Mouse (Mus musculus) layer of hippocampus, adult 9-10 months (tissue): ENCODE results near the gene Stard3nl.
A peak's percentile ranks its signal among the peaks of the same experiment; 100 is the strongest.
"Not testable (repeated sequence)": the region's sequence is repeated elsewhere in the genome, so short reads cannot be mapped to it uniquely, and the experiment has no call there.

Experiments used
- DNase-seq: peaks from one replicate; pipeline ENCODE4 v3.0.0; 2022; ENCODE audit warnings: low spot score

Stard3nl gene

GRCm38 (mm10) chr13:19385226-19385625 is 10.4 kb downstream of the Stard3nl start:
- DNase-seq: no peak

GRCm38 (mm10) chr13:19381112-19381828 is 14.3 kb downstream of the Stard3nl start:
- DNase-seq: no peak

- no peak for DNase-seq
Measured at GRCm38 (mm10) chr13:19379313-19379712, 16.3 kb downstream of the Stard3nl start.

DNA sequence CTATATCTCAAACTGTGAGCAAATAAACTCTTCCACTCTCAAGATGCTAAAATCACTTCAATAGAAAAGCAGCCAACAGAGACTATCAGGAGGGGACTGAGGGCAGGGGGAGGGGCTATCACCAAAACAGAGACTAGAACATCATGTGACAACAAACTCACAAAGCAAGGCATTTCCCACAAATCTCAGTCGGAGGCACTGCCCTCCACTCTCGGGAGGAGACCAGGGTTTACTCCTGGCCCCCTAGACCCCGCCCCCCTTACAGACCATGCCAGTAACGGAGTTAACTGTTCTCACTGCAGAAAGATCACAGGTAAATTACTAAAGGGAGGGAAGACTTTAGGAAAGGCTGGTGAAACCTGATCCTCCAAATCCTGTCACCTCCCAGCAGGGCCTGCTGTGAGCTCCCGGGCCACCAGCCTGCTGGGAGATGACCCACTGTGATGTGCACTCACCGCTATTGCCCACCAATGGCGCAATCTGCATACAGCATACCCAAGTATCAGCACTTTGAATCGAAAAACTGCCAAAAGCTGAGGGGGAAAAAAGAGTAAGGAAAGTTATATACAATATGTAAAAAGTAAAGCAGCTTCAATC is 23.4 kb downstream of the Stard3nl start:
- DNase-seq: no peak

- no peak for DNase-seq
Measured at GRCm38 (mm10) chr13:19368817-19369216, 26.8 kb downstream of the Stard3nl start.

DNA sequence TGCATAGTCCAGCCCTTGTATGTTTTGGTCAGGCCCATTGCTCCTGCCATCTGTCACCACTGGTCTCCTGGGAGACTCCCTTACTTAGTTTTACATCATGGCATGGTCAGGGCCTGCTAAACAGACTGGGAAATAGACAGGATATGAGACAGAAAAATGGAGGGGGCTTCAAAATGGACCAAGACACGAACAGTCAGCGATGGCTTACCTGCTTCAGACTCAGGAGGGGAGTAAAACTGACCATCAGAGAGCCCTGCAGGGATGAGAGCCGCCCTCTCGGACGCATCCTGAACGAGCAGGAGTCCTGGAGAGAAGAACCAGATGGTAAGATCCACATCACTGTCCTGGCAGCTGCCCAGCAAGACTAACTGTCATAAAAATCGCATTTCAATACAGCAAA is 28.1 kb downstream of the Stard3nl start:
- DNase-seq: no peak

DNA sequence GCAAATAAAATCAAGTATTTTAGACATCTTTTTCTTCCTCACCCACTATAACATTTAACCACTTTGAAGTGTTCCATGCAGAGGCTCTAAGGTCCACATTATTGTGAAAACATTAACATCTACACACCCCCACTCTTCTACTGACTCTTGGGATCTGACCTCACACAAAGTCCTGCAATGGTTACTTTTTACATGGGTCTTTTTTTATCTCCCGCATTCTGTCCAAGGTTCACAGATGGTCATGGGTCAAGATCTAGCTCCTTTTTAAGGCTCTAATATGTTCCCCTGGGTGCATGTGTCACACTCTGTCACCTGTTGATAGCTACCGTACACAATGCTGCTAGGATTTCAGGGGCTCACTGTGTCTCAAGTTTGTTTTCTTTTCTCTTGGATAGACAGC is 28.7 kb downstream of the Stard3nl start:
- DNase-seq: no peak

GRCm38 (mm10) chr13:19365596-19365995 is 30.0 kb downstream of the Stard3nl start:
- peak; percentile 59 for DNase-seq

GRCm38 (mm10) chr13:19364245-19364772 is 31.3 kb downstream of the Stard3nl start:
- DNase-seq: peak; percentile 67

DNA sequence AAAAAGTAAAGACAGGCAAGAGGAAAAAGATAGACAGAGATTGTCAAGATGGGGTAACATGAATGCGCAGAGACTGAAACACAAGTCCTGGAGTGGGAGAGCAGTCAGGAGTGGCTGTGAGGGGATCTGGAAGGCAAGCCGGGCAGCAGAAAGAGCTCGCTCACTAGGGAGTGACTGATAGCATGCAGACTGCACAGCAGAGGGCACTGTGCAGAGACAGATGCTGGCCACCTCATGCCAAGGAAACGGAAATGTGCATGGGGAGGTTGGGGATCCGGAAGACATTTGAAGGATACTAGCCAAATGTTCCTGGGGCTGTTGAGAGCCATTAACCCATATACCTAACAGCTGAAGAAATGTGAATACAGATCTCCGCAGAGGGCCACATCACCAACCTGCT is 33.2 kb downstream of the Stard3nl start:
- no peak for DNase-seq

- no peak for DNase-seq
Measured at GRCm38 (mm10) chr13:19358027-19358426, 37.6 kb downstream of the Stard3nl start.

- DNase-seq: no peak
Measured at GRCm38 (mm10) chr13:19357301-19357700, 38.3 kb downstream of the Stard3nl start.

DNA sequence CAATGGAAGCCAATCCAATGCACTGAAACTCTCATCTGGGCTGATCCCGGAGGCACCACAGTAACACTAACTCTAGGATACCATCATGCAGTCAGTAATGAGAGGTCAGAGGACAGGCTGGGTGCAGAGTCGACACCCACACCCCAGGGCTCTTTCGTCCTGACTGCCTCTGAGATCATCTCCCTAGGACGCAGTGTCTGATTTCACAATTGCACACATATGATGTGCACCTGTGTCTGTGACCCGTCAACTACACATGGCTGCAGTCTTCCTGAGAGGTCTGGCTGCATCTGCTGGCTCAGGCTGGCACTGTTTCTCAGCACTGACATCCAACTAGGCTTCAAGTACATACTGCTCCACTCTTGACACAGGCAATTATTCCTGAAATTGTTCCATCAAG is 38.9 kb downstream of the Stard3nl start:
- no peak for DNase-seq

DNA sequence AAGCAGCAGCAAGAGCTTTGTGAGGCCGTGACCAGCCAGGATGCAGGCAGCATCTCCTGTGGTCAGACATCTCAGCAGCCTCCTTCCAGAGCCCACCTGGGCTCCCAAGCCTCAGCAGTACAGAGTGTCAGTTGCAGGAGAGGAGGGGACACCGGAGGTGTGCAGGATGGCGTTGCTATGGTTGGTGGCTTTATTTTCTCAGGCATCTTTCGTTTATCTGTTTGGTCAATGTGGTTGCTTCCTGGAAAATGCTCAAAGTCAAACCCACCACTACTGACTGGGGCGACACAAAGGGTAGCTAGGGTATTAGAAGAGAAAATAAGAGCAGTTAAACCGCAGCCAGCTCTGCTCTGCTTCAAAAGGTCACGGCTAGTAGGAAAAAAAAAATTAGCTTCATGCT is 39.5 kb downstream of the Stard3nl start:
- DNase-seq: no peak

GRCm38 (mm10) chr13:19352795-19353194 is 42.8 kb downstream of the Stard3nl start:
- DNase-seq: no peak

GRCm38 (mm10) chr13:19340356-19340755 is 55.2 kb downstream of the Stard3nl start:
- not testable (repeated sequence) for DNase-seq

- DNase-seq: peak; percentile 25
Measured at GRCm38 (mm10) chr13:19336310-19336709, 59.3 kb downstream of the Stard3nl start.
